Mouse (Mus musculus): ENCODE data around the gene Pih1d2.
A peak's percentile ranks its signal among the peaks of the same experiment; 100 is the strongest.

Pih1d2 gene

DNA sequence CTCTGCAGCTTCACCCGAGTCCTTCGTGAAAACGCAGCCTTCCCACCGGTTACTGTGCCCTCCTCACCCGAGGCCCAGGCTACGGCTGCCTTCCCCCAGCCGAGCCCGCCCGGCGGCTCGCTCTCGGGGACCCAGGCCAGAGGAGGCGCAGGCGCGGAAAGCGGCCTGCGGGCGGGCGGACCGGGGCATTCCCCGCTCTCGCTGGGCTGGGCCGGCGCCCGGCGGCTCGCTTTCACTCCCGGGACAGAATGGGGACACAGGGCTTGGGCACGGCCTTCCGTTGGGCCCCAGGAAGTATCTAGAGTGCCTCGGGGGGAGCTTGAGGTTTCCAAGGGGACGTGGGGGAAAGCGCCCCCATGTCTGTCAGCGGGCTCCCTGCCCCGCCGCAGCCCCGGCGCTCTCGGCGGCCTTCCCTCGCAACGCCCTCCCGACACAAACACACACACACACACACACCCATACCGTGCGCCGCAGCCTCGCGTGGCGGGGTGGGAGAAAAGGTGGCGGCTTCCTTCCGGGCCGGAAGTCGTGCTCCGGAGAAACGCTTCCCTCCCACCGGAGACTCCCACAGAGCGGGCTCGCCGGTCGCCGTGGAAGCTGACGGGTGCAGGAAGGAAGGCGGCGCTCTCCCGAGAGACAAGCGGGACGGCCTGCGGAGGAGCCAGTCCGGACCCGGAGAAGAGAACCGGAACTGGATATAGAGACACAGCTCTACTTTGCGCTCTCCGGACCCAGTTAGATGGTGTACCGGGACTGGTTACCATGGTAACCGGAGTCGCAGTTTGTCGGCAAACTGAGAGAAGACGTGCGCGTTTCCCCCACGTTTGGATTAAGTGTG is at the start of gene Pih1d2, which contains the start of gene Nkapd1:
Gene Pih1d2, plus strand, starts transcription at position 556 of the 838 bp plus-strand sequence.
Gene Nkapd1, minus strand, starts transcription at position 699 of the 838 bp plus-strand sequence.
- DNase-seq (ENCODE audit: low spot score in 2 of 2), result peak; percentile 78 to 86

DNA sequence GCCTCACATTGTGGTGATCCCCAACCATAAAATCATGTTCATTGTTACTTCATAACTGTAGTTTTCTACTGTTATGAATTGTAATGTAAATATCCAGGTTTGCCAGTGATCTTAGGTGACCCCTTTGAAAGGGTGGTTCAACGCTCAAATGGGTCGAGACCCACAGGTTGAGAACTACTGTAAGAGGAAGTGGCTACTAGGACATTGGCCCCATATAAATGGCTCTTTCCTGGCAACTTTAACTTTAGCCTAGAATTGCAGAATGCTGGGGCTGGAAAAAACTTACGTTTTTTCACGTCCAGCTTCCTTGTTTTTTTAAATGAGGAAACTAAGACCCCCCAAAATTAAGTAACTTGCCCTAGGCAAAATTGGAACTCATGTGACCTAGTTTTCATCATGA is 49.7 kb upstream of the Pih1d2 start:
- DNase-seq (ENCODE audit: low spot score in 2 of 2), result no peak

DNA sequence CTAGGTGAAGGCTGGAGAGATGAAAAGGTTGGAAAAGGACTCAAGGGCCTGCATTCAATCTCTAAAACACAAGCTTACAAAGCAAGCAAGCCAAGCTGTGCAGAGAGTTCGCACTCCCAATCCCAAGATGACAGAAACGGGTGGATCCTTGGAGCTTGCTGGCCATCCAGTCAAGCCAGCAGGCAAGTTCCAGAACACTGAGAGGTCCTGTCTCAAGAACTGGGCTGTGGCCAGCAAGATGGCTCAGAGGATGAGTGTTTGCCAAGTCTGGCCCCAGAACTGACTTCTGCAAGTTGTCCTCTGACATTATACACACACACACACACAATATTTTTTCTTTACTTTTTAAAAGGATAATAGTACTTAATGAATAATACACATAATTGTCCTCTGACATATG is 49.2 kb upstream of the Pih1d2 start:
- DNase-seq (ENCODE audit: low spot score in 2 of 2), result no peak

DNA sequence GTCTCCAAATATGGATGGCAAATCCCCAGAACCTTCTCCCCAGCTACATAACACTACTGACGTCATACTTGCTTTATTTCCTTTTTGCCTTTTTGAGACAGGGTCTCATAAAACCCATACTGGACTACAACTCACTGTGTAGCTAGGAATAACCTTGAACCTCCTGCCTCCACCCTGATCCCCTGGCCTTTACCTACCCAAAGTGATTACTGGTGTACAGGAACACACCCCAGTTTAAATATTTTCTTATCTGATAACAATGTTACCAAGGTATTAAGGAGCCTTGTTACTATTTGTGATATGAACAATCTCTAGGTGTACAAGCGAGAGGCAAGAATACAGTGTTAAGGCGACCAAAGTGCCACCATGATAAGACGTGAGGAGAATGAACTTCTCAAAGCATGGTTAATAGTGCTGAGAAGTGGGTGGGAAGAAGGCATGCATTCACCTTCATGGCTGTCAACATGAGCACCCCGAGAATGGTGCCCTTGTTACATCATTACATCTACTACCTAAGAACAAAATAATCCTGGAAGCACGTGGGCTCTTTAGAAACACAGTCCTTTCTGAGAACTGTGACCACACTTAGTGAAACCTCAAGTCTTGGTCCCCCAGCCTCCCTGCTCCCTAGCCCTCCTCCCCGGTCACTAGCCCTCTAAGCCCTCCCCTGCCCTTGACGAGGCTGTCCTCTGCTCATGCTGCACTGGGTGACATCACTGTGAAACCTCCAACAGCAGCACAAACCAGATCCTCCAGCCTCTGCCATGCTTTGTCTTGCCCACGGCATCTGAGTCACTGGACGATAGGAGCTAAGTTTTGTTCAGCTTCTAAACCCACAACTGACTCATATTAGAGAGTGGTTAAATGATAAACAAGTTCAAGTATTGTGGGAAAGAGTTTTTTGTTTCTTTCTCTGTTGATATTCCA is 47.3 kb upstream of the Pih1d2 start:
- DNase-seq (ENCODE audit: low spot score in 2 of 2), result no peak

DNA sequence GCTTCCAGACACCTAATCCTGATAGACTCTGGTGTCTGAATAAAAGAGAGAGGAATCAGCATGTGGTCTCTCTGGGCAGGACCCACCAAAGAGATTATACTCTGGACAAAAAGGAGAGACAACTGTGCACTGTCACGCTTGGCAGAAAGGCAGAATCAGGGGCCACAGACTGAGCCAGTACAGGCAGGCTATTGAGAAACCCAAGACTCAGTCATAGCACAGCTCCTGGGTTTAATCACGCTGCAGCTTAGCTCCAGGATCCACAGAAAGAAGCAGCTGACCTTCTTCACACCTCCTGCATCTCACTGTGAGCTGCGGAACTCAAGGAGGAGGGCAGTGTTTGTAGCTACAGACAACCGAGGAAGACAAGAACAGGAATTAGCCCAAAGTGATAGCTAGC is 36.8 kb upstream of the Pih1d2 start:
- DNase-seq (ENCODE audit: low spot score in 2 of 2), result no peak

DNA sequence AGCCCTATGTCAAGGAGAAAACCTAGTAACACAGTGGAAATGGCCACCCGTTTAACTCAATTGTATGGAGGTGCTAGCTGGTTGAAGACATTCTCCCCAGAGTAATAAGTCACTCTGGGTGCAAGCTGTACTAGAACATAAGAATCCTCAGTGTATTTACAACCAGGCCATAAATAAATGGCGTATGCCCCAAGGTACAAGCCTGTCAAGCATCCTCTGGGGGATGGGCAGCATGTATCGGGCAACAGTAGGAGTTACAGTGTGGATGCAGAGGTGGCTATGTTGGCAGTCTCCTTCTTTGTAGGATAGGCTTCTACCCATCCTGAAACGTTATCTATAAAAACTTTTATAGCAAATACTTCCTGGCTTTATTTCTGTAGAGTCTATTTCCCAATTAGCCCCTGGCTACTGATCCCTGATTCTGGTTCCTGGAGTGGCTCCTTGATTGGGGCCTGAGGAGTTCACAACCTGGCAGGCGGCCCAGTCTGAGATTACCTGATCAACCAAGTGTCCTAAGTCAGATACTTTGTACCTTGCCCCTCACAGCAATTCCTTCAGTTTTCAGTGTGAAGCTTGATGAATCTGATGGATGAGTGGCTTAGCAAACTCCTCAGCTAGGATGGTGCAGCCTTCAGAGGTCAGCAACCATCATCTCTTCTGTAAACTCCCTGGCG is 31.8 kb upstream of the Pih1d2 start:
- DNase-seq (ENCODE audit: low spot score in 2 of 2), result no peak

DNA sequence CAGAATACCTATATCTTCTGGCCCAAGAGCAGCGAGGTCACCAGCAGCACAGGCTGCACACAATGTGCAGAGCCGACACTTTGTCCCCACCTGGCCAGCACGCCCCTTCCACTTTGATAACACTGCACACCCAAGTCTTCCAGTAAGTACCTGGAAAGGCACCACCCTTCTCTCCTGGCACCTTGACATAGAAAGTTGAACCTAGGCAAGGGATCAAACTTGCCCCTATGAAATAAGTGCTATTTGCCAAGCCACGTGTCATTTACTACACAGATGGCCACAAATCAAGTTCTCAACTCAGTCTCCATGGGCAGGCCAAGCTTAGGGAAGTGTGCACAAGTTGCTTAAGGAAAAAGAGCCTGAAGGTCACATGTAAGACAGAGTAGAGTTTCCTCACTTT is 30.2 kb upstream of the Pih1d2 start:
- no peak for DNase-seq (ENCODE audit: low spot score in 2 of 2)

DNA sequence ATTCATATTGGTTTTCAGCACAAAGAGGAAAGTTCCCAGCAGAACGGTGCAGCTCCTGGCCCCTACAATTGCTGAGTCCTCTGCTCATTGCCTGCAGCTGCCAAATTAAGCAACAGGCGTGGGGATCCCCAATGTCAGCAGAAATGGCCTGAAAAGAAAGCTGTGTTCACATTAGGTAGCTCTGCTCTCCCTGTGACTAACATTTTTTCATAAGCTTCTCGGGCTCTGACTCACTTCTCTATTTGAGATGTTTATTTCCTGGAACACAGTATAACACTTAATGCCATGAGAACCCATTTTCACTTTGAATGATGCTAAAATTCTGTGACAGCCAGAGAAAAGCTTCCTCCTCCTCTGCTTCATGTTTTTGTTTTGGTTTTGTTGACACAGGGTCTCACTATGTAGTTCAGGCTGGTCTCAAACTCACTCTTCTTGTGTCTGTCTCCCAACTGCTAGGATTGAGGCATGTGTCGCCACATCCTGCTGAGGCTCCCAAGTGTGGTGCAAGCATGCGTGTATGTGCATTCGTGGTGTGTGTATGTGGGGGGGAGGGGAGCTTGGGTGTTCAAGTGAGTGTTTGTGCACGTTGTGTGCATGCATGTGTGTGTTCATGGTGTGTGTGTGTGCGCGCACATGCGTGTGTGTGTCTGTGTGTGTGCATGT is 26.1 kb upstream of the Pih1d2 start:
- no peak for DNase-seq (ENCODE audit: low spot score in 2 of 2)

DNA sequence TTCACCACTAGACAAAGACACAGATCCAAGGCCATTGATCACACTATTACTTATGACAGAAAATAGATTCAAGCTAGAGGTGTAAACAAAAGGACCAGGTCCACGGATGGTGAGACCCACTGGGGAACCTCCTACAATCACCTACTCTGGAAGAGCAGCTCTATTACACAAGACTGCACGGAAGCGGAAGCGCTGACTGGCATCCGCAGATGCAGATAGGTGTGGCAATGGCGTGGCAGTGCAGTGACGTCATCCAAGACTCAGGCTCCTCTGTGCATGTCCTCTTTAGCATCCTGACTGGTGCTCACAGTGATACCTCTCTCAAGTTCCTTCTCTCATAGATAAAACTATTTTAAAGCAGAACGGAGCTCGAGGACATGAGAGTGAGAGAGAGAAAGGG is 24.2 kb upstream of the Pih1d2 start:
- DNase-seq (ENCODE audit: low spot score in 2 of 2), result no peak

DNA sequence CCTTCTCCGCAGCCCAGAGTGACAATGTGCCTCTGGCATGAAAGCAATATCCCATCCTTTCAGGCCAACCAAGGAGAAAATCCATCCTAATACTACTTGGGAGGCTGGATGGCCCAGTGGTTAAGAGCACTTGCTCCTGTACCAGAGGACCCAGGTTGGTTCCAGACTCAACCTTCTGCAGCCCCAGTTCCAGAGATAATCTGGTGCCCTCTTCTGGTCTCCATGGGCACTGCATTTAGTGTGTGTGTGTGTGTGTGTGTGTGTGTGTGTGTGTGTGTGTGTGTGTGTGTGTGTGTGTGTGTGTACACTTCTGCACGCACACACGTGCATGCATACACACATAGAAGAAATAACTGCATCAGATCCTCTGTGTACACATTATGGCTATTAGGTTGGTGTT is 23.6 kb upstream of the Pih1d2 start:
- DNase-seq (ENCODE audit: low spot score in 2 of 2), result peak in 1 of 2 experiments; percentile 49

DNA sequence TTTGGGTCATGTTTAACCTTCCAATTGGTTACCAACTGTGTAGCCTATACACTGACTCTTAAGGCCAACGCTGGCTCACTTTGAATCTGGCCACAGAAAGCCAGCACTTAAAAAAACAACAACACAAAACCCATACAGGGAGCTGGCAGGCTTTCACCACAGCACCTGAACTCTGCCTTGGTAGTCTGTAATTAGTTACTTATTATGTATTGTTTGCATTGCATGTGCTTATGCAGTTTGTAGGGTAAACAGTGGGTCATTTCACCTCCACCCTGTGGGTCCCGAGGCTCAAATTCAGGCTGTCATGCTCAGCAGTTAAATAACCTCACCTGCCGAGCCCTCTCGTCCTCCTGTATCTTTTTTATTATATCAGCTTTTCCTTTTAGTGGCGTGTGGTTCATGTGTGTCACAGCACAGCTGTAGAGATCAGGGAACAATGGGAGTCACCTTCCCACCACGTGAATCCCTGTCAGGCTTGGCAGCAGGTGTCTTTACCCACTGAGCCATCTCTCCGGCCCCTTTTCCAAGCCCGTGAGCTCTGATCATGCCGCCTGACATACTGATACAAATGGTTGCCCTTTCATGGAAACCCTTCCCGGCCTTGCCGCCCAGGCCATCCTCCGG is 22.2 kb upstream of the Pih1d2 start:
- no peak for DNase-seq (ENCODE audit: low spot score in 2 of 2)

DNA sequence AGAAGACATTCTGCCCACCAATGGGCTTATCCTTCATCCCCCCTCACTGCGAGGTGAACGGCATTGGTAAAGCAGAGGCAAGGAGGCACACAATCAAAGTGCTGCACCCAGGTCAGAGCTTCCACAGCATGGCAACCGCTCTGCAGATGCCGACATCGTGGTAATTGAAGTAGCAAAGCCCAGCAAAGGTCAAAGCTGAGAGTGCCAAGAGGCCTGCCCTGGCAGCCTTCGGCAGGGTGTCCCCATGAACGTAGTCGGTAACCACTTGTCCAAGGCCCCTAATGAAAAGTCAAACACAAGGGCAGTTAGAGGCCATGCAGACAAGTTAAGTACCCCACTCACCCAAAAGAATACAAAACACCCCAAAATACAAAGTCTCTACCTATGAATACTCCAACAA is 20.1 kb upstream of the Pih1d2 start:
- DNase-seq (ENCODE audit: low spot score in 2 of 2), result no peak

DNA sequence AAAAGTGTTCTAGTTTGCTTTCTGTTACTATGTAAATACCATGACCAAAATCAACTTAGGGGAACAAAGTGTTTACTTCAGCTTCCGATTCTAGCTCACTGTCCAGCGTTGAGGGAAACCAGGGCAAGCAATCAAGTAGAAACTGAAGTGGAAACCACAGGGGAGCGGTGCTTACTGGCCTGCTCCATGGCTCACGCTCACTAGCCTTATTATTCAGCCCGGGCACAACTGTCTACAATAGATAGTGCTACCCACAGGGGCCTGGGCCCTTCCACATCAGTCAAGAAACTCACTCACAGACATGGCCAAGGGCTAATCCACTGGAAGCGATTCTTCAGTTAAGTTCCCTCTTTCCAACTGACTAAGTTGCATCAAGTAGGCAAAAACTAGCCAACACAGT is 15.6 kb upstream of the Pih1d2 start:
- no peak for DNase-seq (ENCODE audit: low spot score in 2 of 2)

DNA sequence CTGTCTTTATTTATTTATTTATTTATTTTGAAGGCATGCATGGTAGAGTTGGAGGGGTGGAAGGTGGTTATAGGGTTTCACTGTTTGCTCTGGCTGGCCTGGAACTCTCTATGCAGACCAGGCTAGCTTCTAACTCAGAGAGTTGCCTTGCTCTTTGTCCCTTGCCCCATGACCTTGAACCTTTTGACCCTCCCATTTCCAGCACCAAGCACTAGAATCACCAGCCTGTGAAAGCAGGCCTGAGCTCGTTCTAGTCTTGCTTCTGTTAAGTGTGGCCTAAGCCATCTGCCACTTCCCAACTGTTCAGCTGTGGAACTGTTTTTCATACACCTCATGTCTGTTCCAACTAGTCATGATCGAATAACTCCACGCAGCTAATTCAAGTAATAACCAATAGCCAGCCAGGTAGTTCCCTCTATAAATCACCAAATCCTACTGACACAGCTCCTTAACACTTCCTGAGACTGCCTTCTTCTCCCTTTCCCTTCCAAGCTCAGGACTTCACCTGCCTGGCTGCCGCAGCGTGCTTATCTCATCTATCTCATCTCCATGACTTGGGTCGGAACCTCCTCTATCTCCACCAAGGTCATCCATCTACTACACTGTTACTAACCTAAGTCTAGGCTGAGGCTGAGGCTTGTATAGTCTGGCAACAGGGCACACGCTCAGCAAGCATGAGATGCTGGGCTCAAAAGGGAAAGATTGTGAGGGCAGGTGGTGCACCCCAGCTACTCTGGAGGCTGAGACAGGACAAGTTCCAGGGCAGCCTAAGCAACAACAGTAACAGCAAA is 14.9 kb upstream of the Pih1d2 start:
- no peak for DNase-seq (ENCODE audit: low spot score in 2 of 2)

DNA sequence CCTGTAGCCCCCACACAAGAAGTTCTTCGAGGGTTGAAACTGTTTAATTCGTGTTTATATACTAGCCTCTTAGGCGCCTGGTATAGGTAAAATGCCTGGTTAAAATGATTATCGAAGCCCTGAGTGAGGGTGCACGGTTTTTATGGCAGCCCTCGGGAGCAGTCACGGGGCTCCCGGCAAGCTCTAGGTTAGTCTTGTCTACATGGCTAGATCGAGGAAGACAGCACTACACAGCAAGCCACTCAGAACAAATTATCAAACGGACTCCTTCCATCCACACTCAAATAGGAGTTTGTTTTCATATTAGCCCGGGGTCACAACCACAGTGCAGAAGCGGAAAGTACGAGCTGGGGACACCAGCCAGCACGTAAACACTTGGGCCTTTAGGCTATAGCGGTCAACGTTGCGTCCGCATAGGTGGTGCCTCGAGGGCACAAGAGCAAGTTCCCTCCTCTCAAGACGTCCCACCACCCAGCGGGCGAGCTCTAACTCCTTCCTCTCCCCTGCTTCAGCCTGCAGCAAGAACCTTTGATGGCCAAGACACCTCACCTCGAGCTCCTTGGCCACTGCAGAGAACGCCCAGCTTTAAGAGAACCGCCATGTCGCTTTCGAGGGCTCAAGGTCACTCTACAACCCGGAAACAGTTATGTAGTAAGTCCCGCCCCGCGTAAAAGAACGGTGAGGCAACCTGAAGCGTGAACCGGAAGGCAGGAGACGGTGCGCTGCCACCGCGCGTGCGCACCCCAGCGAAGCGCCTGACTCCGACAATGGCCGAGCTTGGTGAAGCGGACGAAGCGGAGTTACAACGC is 13.7 kb upstream of the Pih1d2 start, which contains the start of the genes Sdhd and Timm8b:
Gene Sdhd, minus strand, starts transcription at position 624 of the 809 bp plus-strand sequence.
Gene Timm8b, plus strand, starts transcription at position 722 of the 809 bp plus-strand sequence.
- peak; percentile 89 to 90 for DNase-seq (ENCODE audit: low spot score in 2 of 2)

DNA sequence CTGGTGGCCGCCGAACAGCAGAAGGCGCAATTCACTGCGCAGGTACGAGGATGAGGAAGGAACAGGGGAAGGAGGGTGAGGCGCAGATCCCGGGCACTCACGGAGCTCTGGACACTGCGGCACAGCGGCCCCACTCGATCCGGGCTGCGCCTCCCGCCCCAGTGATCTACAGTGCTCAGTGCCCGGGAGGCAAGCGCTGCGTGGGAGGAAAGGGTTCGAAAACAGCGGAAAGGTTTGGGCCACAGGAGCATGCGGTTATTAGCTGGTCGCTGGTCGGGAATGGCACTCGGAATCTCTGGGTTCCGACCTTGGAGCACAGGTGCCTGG is 13.2 kb upstream of the Pih1d2 start:
- no peak for DNase-seq (ENCODE audit: low spot score in 2 of 2)

DNA sequence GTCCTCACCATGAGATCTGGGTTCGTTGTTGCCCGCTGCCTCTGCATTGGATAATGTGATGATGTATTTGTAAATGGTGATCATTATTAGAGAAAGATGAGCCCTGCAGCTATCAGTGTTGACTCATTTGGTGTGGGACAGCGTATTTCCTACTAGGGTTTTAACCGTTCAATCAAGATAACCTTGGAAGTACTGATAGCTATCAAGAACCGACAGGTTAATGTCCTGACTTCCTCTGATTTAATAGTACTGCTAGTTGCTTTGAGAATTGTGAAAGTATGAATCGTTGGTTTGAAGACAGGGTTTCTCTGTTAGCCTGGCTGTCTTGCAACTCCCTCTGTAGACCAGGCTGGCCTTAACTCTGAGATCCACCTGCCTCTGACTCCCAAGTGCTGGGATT is 12.8 kb upstream of the Pih1d2 start:
- DNase-seq (ENCODE audit: low spot score in 2 of 2), result no peak

DNA sequence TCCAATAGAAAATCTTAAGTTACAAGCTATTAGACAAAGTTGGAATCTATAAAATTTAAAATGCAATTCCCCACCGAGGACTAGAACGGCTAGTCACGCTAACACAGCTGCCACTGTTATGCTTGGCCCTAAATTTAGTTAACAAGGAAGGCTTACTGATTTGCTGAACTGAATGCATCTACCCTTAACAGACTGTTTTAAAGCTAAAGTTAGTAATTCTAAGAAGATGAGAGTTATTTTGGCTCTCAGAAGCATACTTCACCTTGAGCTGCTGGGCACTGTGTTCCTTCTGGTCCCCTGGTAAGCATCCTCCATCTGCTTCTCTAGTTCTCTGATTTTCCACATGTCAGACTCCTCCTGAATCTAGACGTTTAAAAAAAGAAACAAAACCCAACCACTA is 5.0 kb upstream of the Pih1d2 start:
- DNase-seq (ENCODE audit: low spot score in 2 of 2), result no peak

DNA sequence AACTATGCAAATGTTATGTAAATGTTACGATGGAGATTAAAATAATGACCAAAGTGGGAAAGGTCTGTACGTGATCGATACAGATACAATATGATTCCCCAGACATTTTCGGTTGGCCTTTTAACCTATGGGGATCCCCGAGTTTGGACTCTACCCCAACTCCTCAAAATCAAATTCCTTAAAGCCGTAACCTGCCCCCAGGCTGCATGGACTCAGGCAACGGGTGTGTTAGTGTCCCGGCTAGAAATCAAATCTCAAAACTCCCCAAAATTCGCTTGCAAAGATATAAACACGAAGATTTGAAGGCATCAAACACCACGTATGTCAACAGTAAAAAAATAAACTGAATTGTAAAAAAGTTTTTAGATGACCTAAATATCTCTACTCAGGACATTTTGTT is 960 bp upstream of the Pih1d2 start:
- DNase-seq (ENCODE audit: low spot score in 2 of 2), result no peak

Measured in thymus, postnatal 10 days (tissue).